Mouse (Mus musculus) midbrain, embryonic 14.5 days (tissue): ENCODE measurements around the gene Cox7b. TPM values are rescaled to one million over a fixed set of nuclear protein-coding genes. Genes with fewer than 3 reads are reported as not detected.

ENCODE experiments used
- ATAC-seq: fragments of 200-750 bp; cut with Nextera tagmentation; 2 replicates; pipeline ENCODE4 v1.8.0; 2017; ENCODE audit warnings: moderate number of reproducible peaks, moderate library complexity; ENCODE audit not compliant: low FRiP score, low TSS enrichment
- DNase-seq: peaks from one replicate; pipeline ENCODE4 v3.0.0-alpha.2; 2015
- H3K27ac ChIP-seq: fragments of 300-500 bp; sonication (generic); replicated peaks from 2 replicates; pipeline ENCODE4 v1.5.1; 2014; ENCODE audit warnings: mild to moderate bottlenecking, low read depth, low read length, moderate library complexity
- H3K27me3 ChIP-seq: fragments of 300-500 bp; sonication (generic); 2 replicates; pipeline ENCODE4 v1.6.1; 2014; ENCODE audit warnings: low read length, control low read depth, mixed read lengths; ENCODE audit not compliant: control insufficient read depth, insufficient read depth
- H3K36me3 ChIP-seq: fragments of 300-500 bp; sonication (generic); 2 replicates; pipeline ENCODE4 v1.6.1; 2014; ENCODE audit warnings: low read length, control low read depth; ENCODE audit not compliant: control insufficient read depth, insufficient read depth
- H3K4me1 ChIP-seq: fragments of 300-500 bp; sonication (generic); 2 replicates; pipeline ENCODE4 v1.6.1; 2014; ENCODE audit warnings: mild to moderate bottlenecking, antibody characterized with exemption, low read length, control low read depth; ENCODE audit not compliant: control insufficient read depth, insufficient read depth
- H3K4me2 ChIP-seq: fragments of 300-500 bp; sonication (generic); 2 replicates; pipeline ENCODE4 v1.6.1; 2014; ENCODE audit warnings: mild to moderate bottlenecking, low read length, moderate library complexity
- H3K4me3 ChIP-seq: fragments of 300-500 bp; sonication (generic); replicated peaks from 2 replicates; pipeline ENCODE4 v1.5.1; 2014; ENCODE audit warnings: low read depth, low read length
- H3K9ac ChIP-seq: fragments of 300-500 bp; sonication (generic); replicated peaks from 2 replicates; pipeline ENCODE4 v1.6.1; 2014; ENCODE audit warnings: mild to moderate bottlenecking, low read length, moderate library complexity
- H3K9me3 ChIP-seq: fragments of 300-500 bp; sonication (generic); 2 replicates; pipeline ENCODE4 v1.6.1; 2016; ENCODE audit warnings: low read length, control low read depth, mixed read lengths; ENCODE audit not compliant: control insufficient read depth
- WGBS: fragments of 180-500 bp; shearing (Covaris S2); extraction: QIAGEN DNeasy Blood & Tissue Kit; methylation state at CpG from one replicate; pipeline ENCODE4 v1.1.7; 2014; 5-methylcytosine and 5-hydroxymethylcytosine counted together
- polyA plus RNA-seq: library from polyadenylated mRNA; unstranded; fragments of >200 nt; fragmentation: Nextera tagmentation; extraction: Ambion mirVana; gene quantifications from 2 replicates; pipeline ENCODE4 v1.2.1, GENCODE M21; 2014

Cox7b gene
- polyA plus RNA-seq, 1 experiment from 2014 or later = 348 TPM

DNA sequence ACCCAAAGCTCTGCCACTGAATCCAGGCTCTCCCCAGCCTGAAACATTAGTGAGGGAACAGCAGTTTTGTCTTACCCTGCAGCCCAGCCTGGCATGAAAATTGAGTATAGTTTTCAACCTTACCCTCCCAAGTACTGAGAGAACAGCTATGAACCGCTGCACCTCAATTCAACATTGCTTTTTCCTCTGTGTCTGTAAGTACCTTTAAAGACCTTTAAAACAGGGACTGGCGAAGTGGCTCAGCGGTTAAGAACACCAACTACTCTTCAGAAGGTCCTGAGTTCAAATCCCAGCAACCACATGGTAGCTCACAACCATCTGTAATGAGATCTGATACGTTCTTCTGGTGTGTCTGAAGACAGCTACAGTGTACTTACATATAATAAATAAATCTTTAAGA is 2.0 kb downstream of the Cox7b start:
- Histone ChIP-seq H3K36me3 (peaks cover 8% of the 10 kb centered on the region; the same call in 1 of the 2 replicates), H3K9me3 (no peaks in the 10 kb centered on the region), H3K9ac (no peak overlapping the region), H3K4me3 (no peak overlapping the region), H3K4me2 (no peak overlapping the region; the same call in 1 of the 2 replicates), H3K27ac (no peak overlapping the region), H3K27me3 (no peaks in the 10 kb centered on the region), H3K4me1 (no peaks in the 10 kb centered on the region)
- 92% methylated on average over 4 of the region's 4 CpGs for WGBS
- ATAC-seq (no peak), DNase-seq (no peak)

DNA sequence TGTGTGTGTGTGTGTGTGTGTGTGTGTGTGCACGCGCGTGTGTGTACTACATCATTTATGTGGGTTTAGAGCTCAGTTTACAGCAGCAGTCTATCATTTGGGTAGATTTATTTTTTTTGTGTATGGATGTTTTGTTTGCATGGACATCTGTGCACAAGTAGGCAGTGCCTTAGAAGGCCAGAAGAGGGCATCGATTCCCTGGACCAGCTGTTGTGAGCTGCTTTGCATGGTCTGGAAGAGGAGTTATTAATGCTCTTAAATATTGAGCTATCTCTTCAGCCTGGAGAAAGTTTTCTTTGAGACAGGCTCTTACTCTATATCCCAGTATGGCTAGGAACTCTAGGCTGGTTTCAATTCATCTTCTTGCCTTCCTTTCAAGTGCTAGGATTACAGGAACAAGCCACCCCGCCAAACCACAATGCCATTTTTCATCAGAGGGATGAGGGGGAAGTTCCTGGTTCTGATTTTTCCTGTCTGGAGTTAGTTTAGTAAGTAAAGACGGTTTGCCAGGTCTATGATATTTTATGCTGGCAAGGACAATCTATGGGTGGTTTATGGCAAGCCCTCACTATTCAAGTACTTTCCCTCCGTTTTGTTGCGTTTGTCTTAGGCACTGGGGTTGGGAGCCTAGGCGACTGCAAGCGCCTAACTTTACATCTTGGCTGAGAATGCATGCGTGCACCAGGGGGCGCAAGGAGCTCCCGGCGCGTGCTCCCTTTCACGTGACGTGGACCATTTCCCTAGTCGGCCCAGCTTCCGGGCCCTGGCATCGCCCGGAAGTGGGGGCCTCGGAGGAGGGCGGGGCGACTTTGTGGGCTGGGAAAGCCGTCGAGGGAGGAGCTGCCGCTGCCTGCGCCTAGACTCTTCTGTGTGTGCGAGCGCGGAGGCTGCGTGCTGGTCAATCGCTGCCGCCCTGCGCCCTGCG is 11.2 kb downstream of the Cox7b start, which contains the start of gene Atp7a:
TSS of gene Atp7a (plus strand) at position 859 of the 925 bp plus-strand sequence.
- peak; percentile 97 for ATAC-seq
- WGBS = 22% methylated on average over 36 of the region's 36 CpGs
- Histone ChIP-seq H3K4me1 (0 out of 2 replicates have a peak, but pooled peaks cover 8% of the 10 kb centered on the region), H3K27me3 (no peaks in the 10 kb centered on the region), H3K4me3 (peak within 1 kb of the TSS; percentile 51), H3K27ac (peak within 1 kb of the TSS; percentile 68; the same call in 1 of the 2 replicates), H3K4me2 (peak within 1 kb of the TSS; percentile 60), H3K36me3 (no peaks in the 10 kb centered on the region), H3K9me3 (no peaks in the 10 kb centered on the region), H3K9ac (peak within 1 kb of the TSS; percentile 54)
- DNase-seq = peak; percentile 95

- 14% methylated on average over 8 of the region's 8 CpGs for WGBS
- peak overlapping the region; percentile 60 for H3K4me2 ChIP-seq
- H3K9me3 ChIP-seq = no peaks in the 10 kb centered on the region
- 0 out of 2 replicates have a peak, but pooled peaks cover 8% of the 10 kb centered on the region for H3K4me1 ChIP-seq
- H3K9ac ChIP-seq = peak overlapping the region; percentile 54
- no peak for DNase-seq
- H3K27ac ChIP-seq = peak overlapping the region; percentile 68; the same call in 1 of the 2 replicates
- no peaks in the 10 kb centered on the region for H3K27me3 ChIP-seq
- peak overlapping the region; percentile 51 for H3K4me3 ChIP-seq
- ATAC-seq = peak; percentile 28
- no peaks in the 10 kb centered on the region for H3K36me3 ChIP-seq
Measured at GRCm38 (mm10) chrX:106027343-106027674, 11.8 kb downstream of the Cox7b start.

DNA sequence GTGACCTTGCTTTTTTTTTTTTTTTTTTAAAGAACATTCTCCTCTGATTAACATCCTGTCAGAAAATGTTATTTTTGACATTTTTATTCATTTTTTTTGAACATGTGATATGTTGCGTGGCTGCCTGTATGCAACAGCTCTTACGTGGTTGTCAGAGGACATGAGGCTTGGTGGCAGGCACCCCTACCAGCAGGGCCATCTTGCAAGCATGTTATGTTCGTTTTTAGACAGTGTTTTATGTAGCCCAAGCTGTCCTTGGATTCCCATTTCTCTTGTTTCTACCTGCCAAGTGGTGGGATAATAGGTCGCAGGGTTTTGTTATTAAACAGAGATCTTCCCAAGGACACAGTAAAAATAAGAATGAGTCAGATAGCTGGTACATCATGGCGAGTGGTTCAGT is 14.7 kb downstream of the Cox7b start:
- Histone ChIP-seq H3K4me1 (0 out of 2 replicates have a peak, but pooled peaks cover 8% of the 10 kb centered on the region), H3K9me3 (no peaks in the 10 kb centered on the region), H3K27me3 (no peaks in the 10 kb centered on the region), H3K4me2 (no peak overlapping the region), H3K36me3 (no peaks in the 10 kb centered on the region), H3K4me3 (no peak overlapping the region), H3K27ac (no peak overlapping the region), H3K9ac (no peak overlapping the region)
- no peak for ATAC-seq
- 77% methylated on average over 5 of the region's 5 CpGs for WGBS
- DNase-seq = no peak

- no peaks in the 10 kb centered on the region for H3K27me3 ChIP-seq
- H3K27ac ChIP-seq = no peak overlapping the region
- H3K4me2 ChIP-seq = no peak overlapping the region
- no peaks in the 10 kb centered on the region for H3K36me3 ChIP-seq
- no peak overlapping the region for H3K4me3 ChIP-seq
- no peak for DNase-seq
- no peak for ATAC-seq
- no peak overlapping the region for H3K9ac ChIP-seq
- 0 out of 2 replicates have a peak, but pooled peaks cover 8% of the 10 kb centered on the region for H3K4me1 ChIP-seq
- no peaks in the 10 kb centered on the region for H3K9me3 ChIP-seq
Measured at GRCm38 (mm10) chrX:106031124-106031523, 15.6 kb downstream of the Cox7b start.

- 78% methylated on average over 2 of the region's 2 CpGs for WGBS
- no peak overlapping the region for H3K4me3 ChIP-seq
- H3K27ac ChIP-seq = no peak overlapping the region
- no peaks in the 10 kb centered on the region for H3K36me3 ChIP-seq
- no peak for ATAC-seq
- H3K27me3 ChIP-seq = no peaks in the 10 kb centered on the region
- no peaks in the 10 kb centered on the region for H3K9me3 ChIP-seq
- no peak overlapping the region for H3K9ac ChIP-seq
- H3K4me2 ChIP-seq = no peak overlapping the region
- H3K4me1 ChIP-seq = no peaks in the 10 kb centered on the region
- no peak for DNase-seq
Measured at GRCm38 (mm10) chrX:106035727-106036126, 20.2 kb downstream of the Cox7b start.

DNA sequence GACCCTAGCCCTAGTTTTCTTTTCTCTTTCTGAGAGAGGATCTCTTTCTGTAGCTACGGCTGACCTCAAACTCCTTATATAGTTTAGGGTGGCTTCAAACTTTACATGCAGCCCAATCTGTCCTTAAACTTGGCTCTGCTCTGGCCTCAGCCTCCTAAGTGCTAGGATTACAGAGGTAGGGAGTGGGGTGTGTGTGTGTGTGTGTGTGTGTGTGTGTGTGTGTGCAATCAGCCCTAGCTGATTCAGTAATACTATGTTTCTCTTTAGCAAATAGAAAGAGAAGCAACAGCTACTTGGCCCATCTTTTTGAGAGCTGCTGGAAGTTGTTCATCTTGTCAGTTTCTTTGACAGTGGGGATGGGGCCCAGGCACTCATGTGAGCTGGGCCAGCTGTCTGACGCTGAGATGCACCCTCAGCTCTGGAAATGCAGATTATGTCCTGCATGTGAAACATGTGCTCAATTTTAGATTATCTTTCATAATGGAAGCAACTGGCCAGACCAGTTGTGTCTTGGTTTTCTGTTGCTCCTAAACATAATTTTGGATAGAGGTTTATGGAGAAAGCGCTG is 21.8 kb downstream of the Cox7b start:
- 84% methylated on average over 3 of the region's 3 CpGs for WGBS

DNA sequence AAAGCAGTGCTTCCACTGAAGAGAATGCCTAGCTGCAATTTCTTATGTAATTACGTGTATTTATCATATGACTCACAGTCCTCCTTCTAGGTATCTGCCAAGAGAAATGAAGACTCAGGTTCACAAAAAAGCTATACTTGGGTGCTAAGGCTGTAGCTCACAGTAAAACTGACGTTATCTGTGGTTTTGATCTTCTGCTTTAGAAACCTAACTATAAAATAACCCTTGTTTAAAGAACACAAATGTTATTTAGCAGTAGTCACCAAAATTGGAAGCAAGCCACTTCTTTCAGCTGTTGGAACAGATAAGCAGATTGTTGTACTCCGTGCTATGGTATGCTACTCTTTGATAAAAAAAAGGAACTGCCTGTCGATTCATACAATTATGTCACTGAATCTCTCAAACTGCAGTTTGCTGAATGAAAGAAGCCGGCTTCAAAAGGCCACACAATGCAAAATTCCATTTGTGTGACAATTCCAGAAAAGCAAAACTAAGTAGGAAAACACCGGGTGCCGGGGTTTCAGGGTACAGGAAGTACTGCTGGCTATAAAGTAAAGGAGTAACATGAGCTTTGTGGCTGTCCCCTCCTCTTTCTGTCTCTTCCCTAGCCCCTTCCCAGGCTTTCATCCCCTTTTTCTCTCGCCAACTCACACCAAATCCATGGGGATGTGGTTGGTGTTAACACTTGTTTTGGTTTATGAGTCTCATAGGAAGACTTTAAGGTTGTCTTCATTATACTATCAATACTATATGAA is 28.5 kb downstream of the Cox7b start:
- no peak overlapping the region for H3K27ac ChIP-seq
- H3K4me3 ChIP-seq = no peak overlapping the region
- 67% methylated on average over 8 of the region's 8 CpGs for WGBS
- no peaks in the 10 kb centered on the region for H3K4me1 ChIP-seq
- no peaks in the 10 kb centered on the region for H3K36me3 ChIP-seq
- H3K4me2 ChIP-seq = no peak overlapping the region
- DNase-seq = peak; percentile 5
- no peaks in the 10 kb centered on the region for H3K27me3 ChIP-seq
- no peaks in the 10 kb centered on the region for H3K9me3 ChIP-seq
- H3K9ac ChIP-seq = no peak overlapping the region
- no peak for ATAC-seq

More for the DNA sequence above, 21.8 kb downstream of the Cox7b start:
- no peak for DNase-seq
- no peak overlapping the region for H3K4me2 ChIP-seq
- no peaks in the 10 kb centered on the region for H3K9me3 ChIP-seq
- no peak overlapping the region for H3K27ac ChIP-seq
- H3K27me3 ChIP-seq = no peaks in the 10 kb centered on the region
- H3K9ac ChIP-seq = no peak overlapping the region
- no peak overlapping the region for H3K4me3 ChIP-seq
- H3K36me3 ChIP-seq = no peaks in the 10 kb centered on the region
- H3K4me1 ChIP-seq = no peaks in the 10 kb centered on the region
- ATAC-seq = no peak
